Mouse (Mus musculus) kidney, postnatal 25 days (tissue): Measurements from ENCODE around the gene Btg1-ps1.
"Not testable (repeated sequence)": the region's sequence is repeated elsewhere in the genome, so short reads cannot be mapped to it uniquely, and the experiment has no call there.

ENCODE experiments used
- DNase-seq, 2 experiments: peaks; one replicate each; pipeline ENCODE4 v3.0.0; 2021; ENCODE audit warnings: mixed read lengths in 2 of 2

The Btg1-ps1 gene

DNA sequence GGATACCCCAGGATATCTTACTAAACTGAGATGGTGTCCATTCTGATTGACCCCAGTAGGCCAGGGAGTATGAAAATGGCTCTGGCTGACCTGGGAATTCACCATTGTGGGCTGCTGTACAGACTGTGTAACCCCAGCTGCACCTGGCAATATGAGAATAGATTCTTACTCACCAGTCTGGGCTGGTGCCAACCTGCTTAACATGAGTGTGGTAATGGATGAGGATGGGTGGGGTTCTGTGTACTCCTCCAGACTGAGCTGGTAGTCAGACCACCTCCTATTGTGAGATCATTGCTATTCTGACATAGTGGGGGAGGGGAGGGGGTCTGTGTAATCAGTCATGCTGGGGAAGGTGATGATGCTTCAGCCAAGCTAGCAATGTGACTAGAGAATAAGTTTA is at the start of gene Btg1-ps1:
TSS of gene Btg1-ps1 (minus strand) at position 219 of the 400 bp plus-strand sequence.
- DNase-seq, result not testable (repeated sequence)

DNA sequence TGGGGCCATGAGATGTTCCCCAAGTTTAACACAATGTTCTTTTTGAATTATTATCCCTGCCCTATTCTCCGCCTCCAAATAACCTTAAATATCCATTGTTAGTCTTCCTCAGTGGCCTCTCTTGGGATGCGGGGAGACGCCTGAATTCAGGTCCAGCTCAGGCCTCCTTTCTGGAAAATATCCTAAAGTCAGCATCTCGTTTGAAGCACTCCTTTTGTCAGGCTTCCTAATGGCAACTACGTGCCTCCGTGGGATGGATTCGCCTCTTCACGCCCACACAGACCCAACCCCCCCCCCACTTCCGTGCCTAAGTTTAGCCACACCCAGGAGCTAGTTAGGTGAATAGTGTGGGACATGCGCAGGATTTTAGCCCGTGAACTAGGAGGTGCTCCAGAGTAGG is 47.6 kb upstream of the Btg1-ps1 start, which contains the start of gene Rhox10:
TSS of gene Rhox10 (plus strand) at position 301 of the 400 bp plus-strand sequence.
- no peak for DNase-seq

GRCm38 (mm10) chrX:38061544-38061943 is 42.9 kb upstream of the Btg1-ps1 start:
- peak in 1 of 2 experiments; percentile 2 for DNase-seq

- DNase-seq, result not testable (repeated sequence)
These were observed 24.4 kb upstream of the Btg1-ps1 start, which contains the start of gene Btg1-ps2 for GRCm38 (mm10) chrX:38043014-38043413. Gene Btg1-ps2, minus strand, starts transcription at chrX:38043114.

DNA sequence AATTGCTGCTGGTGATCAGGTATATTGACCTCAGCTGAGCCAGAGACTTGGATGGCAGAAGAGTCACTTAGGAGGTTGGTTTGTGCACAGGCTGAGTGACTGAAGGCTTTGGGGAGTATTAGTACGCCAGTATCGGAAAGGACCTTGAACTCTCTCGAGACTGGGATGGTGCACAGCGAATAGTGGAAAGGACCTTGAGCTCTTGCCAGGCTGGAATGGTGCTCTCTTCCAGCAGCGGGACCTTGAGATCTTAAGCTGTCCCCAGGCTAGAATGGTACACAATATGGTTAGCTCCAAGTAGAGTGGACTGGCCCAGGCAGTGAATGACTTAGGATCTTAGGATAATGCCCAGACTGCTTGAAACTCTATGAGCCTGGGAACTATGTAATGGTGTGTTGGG is 21.1 kb upstream of the Btg1-ps1 start:
- DNase-seq, result no peak

DNA sequence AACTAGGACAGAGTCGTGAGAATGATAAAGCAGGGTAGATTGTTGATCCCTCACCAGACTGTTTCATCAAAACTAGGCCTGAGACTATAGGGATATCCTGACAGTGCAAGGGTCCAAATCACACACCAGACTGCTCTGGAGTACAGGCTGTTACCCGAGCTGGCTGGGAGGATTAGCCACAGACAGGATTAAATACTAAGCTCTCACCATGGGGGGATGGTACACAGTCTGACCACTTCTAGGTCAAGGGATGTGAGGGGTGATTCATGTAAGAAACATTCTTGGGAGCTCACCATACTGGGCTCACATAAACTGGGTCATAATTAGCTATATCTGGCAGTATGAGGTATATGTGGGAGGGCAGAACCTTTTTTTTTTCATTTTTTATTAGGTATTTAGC is 15.2 kb upstream of the Btg1-ps1 start:
- no peak for DNase-seq

- no peak for DNase-seq
These were observed 9.9 kb downstream of the Btg1-ps1 start for GRCm38 (mm10) chrX:38008756-38009155.
